Mouse (Mus musculus) embryonic facial prominence, embryonic 15.5 days (tissue): Measurements from ENCODE around the gene H1fnt. TPM values are rescaled to one million over a fixed set of nuclear protein-coding genes. Genes with fewer than 3 reads are reported as not detected.

Experiments used
- ATAC-seq: fragments of 200-750 bp; cut with Nextera tagmentation; 2 replicates; pipeline ENCODE4 v1.8.0; 2017; ENCODE audit warnings: low read depth, moderate TSS enrichment; ENCODE audit not compliant: insufficient number of reproducible peaks, low FRiP score, low TSS enrichment
- H3K27ac ChIP-seq: fragments of 300-500 bp; sonication (generic); replicated peaks from 2 replicates; pipeline ENCODE4 v1.5.1; 2015; ENCODE audit warnings: mild to moderate bottlenecking, inconsistent platforms
- H3K27me3 ChIP-seq: fragments of 300-500 bp; sonication (generic); 2 replicates; pipeline ENCODE4 v1.6.1; 2015; ENCODE audit warnings: inconsistent platforms
- H3K36me3 ChIP-seq: fragments of 300-500 bp; sonication (generic); 2 replicates; pipeline ENCODE4 v1.6.1; 2015; ENCODE audit warnings: mild to moderate bottlenecking, inconsistent platforms
- H3K4me1 ChIP-seq: fragments of 300-500 bp; sonication (generic); 2 replicates; pipeline ENCODE4 v1.6.1; 2015; ENCODE audit warnings: inconsistent platforms
- H3K4me2 ChIP-seq: fragments of 300-500 bp; sonication (generic); replicated peaks from 2 replicates; pipeline ENCODE4 v1.6.1; 2015; ENCODE audit warnings: mild to moderate bottlenecking, inconsistent platforms
- H3K4me3 ChIP-seq: fragments of 300-500 bp; sonication (generic); replicated peaks from 2 replicates; pipeline ENCODE4 v1.5.1; 2015; ENCODE audit warnings: mild to moderate bottlenecking, inconsistent platforms
- H3K9ac ChIP-seq: fragments of 300-500 bp; sonication (generic); 2 replicates; pipeline ENCODE4 v1.6.1; 2015; ENCODE audit warnings: inconsistent platforms
- H3K9me3 ChIP-seq: fragments of 300-500 bp; sonication (generic); replicated peaks from 2 replicates; pipeline ENCODE4 v1.6.1; 2016; ENCODE audit warnings: inconsistent platforms
- WGBS: fragments of 180-500 bp; shearing (Covaris S2); methylation state at CpG from one replicate; pipeline ENCODE4 v1.1.7; 2015; 5-methylcytosine and 5-hydroxymethylcytosine counted together
- polyA plus RNA-seq: library from polyadenylated mRNA; unstranded; fragments of >200 nt; fragmentation: Nextera tagmentation; extraction: Ambion mirVana; gene quantifications from 2 replicates; pipeline ENCODE4 v1.2.1, GENCODE M21; 2015

H1fnt gene
- not detected in 2 replicates for polyA plus RNA-seq

DNA sequence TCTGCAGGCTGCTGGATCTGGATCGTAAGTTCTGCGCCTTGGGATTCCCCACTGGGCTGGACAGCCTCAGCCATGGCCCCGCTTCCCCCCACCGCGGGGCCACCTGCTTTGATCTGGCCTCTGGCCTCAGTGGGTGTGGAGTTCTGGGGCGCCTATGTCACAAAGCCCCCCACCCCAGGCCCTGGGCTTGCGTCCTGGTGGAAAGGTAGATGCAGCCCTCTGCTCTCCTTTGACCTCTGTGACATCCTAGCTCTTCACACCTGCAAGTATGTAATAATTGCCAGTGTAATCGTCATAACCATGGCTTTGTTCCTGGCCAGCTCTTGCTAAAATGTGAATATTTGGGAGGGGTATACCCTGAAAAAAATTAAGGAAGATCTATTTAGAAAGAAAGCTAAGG is at the start of gene H1fnt:
H1fnt (minus strand) TSS at position 101 of the 400 bp plus-strand sequence.
- ATAC-seq = no peak

DNA sequence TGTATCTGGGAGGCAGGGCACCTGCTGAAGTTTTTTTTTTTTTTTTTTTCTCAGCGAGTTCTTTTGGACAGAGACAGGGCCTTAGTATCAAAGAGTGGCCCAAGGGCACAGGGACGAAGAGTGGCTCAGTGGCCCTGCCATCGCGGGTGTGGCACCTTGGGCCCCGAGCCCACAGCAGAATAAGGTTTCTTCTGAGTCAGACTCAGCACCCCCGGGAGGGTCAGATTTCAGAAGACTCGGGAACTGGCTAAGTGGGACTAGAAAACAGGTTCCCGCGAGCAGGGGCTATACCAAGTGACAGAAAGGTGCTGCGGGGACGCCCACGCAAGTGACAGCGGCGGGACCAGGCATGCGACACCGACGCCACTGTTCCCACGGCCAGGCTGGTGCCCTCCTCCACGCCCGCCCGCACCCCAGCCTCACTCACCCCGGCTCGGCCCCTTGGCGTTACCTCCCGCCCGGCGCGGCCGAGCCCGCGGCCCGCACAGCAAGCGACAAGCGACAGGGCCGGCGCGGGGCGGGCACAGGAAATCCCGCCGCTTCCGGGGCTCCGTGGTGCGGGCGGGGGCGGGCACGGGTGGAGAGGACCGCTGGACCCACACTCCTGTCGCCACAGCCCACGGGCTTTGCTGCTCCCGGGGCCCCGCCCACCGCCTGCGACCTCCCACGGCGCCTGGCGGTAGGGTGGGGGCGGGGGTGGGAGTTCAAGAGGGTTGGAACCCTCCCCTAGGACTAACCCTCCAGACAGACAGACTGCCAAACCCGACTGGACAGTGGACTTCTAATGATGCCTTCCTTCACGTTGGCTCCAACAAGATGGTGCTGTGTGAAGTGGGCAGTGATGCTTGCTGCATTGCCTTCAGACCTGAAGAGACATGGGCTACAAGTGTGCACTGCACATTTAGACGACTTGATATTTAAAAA is 38.8 kb upstream of the H1fnt start, which contains the start of gene Zfp641:
Zfp641 (minus strand) TSS at position 534 of the 924 bp plus-strand sequence.
- 1% methylated on average over 59 of the region's 60 CpGs for WGBS
- Histone ChIP-seq H3K4me3 (peak within 1 kb of the TSS; percentile 62), H3K4me1 (0 out of 2 replicates have a peak, but pooled peaks cover 4% of the 10 kb centered on the region), H3K4me2 (peak within 1 kb of the TSS; percentile 95), H3K27me3 (no peaks in the 10 kb centered on the region), H3K9me3 (no peaks in the 10 kb centered on the region), H3K27ac (no peak within 1 kb of the TSS), H3K36me3 (no peaks in the 10 kb centered on the region), H3K9ac (peak within 1 kb of the TSS; percentile 57)
- ATAC-seq = 0 out of 2 replicates have a peak, but pooled peaks have one; percentile 47

More for the DNA sequence above, at the start of gene H1fnt:
- no peak within 1 kb of the TSS for H3K4me2 ChIP-seq
- WGBS = 88% methylated on average over 8 of the region's 8 CpGs
- no peak within 1 kb of the TSS for H3K27ac ChIP-seq
- no peaks in the 10 kb centered on the region for H3K27me3 ChIP-seq
- no peak within 1 kb of the TSS for H3K4me3 ChIP-seq
- no peaks in the 10 kb centered on the region for H3K4me1 ChIP-seq
- H3K36me3 ChIP-seq = no peaks in the 10 kb centered on the region
- H3K9me3 ChIP-seq = no peaks in the 10 kb centered on the region
- no peak within 1 kb of the TSS for H3K9ac ChIP-seq

DNA sequence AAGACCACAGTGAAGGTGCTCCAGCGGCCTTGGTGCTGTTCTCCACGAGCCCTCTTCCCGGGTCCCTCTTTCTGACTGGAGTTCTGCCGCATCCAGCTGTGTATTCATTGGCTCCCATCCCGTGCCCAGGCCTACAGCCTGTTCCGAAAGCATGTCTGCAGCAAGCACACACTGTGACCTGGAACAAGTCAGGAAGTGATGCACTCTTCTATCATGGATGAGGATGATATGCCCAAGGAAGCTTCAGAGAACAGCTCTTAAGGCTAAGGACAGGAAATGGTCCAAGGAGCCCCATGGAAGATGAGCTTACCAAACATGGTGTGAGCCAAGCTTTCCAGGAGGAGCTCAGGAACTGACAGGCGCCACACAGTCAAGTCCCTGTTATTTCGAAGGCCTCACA is 36.6 kb upstream of the H1fnt start:
- no peaks in the 10 kb centered on the region for H3K27me3 ChIP-seq
- H3K27ac ChIP-seq = no peak overlapping the region
- H3K4me3 ChIP-seq = no peak overlapping the region
- no peak overlapping the region for H3K9ac ChIP-seq
- 0 out of 2 replicates have a peak, but pooled peaks cover 4% of the 10 kb centered on the region for H3K4me1 ChIP-seq
- no peaks in the 10 kb centered on the region for H3K36me3 ChIP-seq
- WGBS = 93% methylated on average over 8 of the region's 8 CpGs
- ATAC-seq = no peak
- no peak overlapping the region for H3K4me2 ChIP-seq
- no peaks in the 10 kb centered on the region for H3K9me3 ChIP-seq

DNA sequence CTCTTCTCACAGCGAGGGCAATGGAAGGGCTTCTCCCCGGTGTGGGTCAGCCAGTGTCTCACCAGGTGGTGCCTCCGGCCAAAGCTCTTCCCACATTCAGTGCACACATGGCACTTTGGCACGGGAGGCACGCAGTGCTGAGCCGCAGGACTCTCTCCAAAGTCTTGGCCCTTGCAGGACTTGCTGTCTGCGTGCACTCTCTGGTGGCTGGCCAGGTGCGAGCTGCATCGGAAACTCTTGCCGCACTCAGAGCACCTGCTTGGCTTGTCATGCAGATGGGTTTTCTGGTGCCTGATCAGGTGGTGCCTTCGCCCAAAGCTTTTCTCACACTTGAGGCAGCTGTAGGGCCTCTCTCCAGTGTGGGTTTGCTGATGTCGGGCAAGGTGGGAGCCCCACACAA is 31.5 kb upstream of the H1fnt start:
- Histone ChIP-seq H3K9me3 (no peaks in the 10 kb centered on the region), H3K4me1 (no peaks in the 10 kb centered on the region), H3K27me3 (no peaks in the 10 kb centered on the region), H3K36me3 (no peaks in the 10 kb centered on the region), H3K27ac (no peak overlapping the region), H3K4me2 (no peak overlapping the region), H3K4me3 (no peak overlapping the region), H3K9ac (no peak overlapping the region)
- no peak for ATAC-seq
- 79% methylated on average over 12 of the region's 12 CpGs for WGBS

DNA sequence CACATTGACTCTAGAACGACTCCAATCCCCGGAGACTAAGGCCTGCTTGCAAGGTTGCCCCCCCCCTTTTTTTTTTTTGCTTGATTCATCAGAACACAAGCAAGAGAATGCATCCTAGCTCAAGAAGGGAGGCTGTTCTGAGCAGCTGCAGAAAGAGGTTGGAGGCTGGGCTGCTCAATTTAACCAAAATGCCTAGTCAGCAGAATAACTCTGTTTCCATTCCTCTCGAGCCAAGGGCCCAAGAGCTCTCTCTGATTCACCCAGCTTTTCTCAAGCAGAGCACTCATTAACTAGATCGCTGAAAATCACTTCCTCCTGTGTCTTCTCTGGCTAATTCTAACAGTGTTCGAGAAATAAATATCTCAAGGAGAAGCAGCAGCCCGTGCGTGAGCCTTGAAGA is 29.3 kb upstream of the H1fnt start:
- ATAC-seq = no peak
- no peaks in the 10 kb centered on the region for H3K27me3 ChIP-seq
- H3K4me3 ChIP-seq = no peak overlapping the region
- 55% methylated on average over 7 of the region's 7 CpGs for WGBS
- H3K9ac ChIP-seq = no peak overlapping the region
- H3K9me3 ChIP-seq = no peaks in the 10 kb centered on the region
- no peak overlapping the region for H3K27ac ChIP-seq
- H3K4me1 ChIP-seq = no peaks in the 10 kb centered on the region
- H3K4me2 ChIP-seq = no peak overlapping the region
- H3K36me3 ChIP-seq = no peaks in the 10 kb centered on the region

DNA sequence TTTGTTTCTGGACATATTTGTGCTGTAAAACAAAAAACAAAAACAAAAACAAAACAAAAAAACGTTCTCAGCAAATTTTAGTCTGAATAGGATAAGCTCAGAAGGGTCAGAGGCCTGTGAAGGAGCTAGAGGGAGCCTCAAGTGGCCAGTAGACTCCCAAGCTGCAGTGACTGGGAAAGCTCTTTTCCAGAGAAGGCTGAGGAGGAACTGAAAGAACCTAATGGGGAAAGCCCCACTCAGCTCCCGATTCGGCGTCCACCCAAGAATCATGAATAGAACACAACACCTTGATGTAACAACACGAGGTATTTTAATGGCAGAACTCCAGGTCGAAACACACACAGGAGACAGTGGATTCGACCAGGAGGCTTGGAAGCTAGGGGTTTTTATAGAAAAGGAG is 683 bp upstream of the H1fnt start:
- no peaks in the 10 kb centered on the region for H3K36me3 ChIP-seq
- ATAC-seq = no peak
- no peaks in the 10 kb centered on the region for H3K4me1 ChIP-seq
- H3K9ac ChIP-seq = no peak overlapping the region
- 78% methylated on average over 7 of the region's 7 CpGs for WGBS
- no peak overlapping the region for H3K4me2 ChIP-seq
- no peak overlapping the region for H3K27ac ChIP-seq
- H3K27me3 ChIP-seq = no peaks in the 10 kb centered on the region
- no peaks in the 10 kb centered on the region for H3K9me3 ChIP-seq
- H3K4me3 ChIP-seq = no peak overlapping the region

DNA sequence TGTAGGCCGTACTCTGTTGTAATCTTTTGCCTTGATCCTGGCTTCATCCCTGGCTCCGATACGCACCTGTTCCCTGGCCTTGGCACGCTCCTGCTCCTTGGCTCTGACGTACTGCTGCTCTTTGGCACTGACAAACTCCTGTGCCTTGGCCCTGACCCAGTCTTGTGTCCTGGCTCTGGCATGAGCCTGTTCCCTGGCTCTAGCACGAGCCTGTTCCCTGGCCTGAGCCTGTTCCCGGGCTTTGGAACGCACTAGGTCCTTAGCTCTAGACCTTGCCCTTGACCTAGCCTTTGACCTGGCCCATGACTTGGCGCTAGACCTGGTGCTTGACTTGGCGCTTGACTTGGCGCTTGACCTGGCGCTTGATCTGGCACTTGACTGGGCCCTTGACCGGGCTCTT is 822 bp downstream of the H1fnt start:
- H3K9ac ChIP-seq = no peak overlapping the region
- no peak overlapping the region for H3K4me3 ChIP-seq
- H3K4me2 ChIP-seq = no peak overlapping the region
- no peaks in the 10 kb centered on the region for H3K36me3 ChIP-seq
- H3K27ac ChIP-seq = no peak overlapping the region
- no peaks in the 10 kb centered on the region for H3K27me3 ChIP-seq
- no peaks in the 10 kb centered on the region for H3K4me1 ChIP-seq
- no peaks in the 10 kb centered on the region for H3K9me3 ChIP-seq
- ATAC-seq = no peak
- WGBS = 92% methylated on average over 13 of the region's 13 CpGs

DNA sequence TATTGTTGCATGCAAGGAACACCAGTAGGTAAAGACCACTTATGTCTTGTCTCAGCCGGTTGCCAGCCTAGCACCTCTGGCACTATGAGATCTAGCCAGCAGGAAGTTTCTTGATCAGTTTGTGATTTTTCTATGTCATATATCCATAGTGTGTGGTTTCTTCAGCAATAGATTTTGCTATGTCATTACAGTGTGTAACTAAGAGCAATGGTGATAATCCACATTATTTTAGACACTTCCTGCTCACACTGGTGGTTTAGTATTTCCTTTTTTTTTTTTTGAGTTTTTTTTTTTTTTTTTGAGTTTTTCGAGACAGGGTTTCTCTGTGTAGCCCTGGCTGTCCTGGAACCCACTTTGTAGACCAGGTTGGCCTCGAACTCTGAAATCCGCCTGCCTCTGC is 21.7 kb downstream of the H1fnt start:
- Histone ChIP-seq H3K36me3 (no peaks in the 10 kb centered on the region), H3K4me3 (no peak overlapping the region), H3K9ac (no peak overlapping the region), H3K4me2 (no peak overlapping the region), H3K4me1 (no peaks in the 10 kb centered on the region), H3K27me3 (no peaks in the 10 kb centered on the region), H3K9me3 (no peaks in the 10 kb centered on the region), H3K27ac (no peak overlapping the region)
- no peak for ATAC-seq
- WGBS = 89% methylated on average over 4 of the region's 4 CpGs

DNA sequence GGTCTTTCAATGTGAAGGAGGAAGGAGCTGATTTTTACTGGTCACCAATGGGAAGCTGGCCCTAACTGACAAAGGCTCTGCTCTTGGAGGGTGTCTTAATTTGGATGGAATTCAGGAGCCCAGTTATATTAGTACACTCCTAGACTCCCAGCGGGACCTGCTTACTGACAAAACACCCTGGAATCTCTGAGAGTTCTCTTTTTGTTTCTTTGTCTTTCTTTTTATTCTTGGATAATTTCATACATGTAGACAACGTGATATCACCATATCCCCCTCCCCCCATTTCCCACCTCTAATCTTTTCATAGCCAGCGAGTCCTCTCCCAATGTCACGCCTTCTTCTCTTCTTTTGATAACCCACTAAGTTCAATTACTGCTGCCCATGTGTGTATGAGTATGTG is 22.7 kb downstream of the H1fnt start, which contains the start of gene Olfr286:
Olfr286 (minus strand) TSS at position 101 of the 400 bp plus-strand sequence.
- H3K27me3 ChIP-seq = no peaks in the 10 kb centered on the region
- ATAC-seq = no peak
- H3K4me2 ChIP-seq = no peak within 1 kb of the TSS

DNA sequence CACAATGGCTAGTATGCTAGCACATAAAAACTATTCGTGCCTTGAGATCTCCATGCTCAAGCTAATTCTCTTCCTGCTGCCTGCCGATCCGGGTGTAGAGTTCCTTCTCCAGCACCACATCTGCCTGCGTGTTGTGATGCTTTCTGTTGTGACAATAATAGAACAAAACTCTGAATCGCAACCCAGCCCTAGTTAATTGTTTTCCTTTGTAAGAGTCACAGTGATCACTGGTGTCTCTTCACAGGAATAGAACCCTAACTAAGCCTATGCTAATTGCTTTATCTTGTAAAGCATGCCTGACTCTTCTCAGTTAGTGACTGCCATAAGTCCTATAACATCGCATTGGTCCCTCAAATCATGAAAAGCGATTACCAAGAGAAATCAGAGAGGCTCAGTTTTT is 31.0 kb downstream of the H1fnt start:
- no peaks in the 10 kb centered on the region for H3K36me3 ChIP-seq
- H3K27ac ChIP-seq = no peak overlapping the region
- no peak overlapping the region for H3K4me3 ChIP-seq
- no peak overlapping the region for H3K9ac ChIP-seq
- H3K9me3 ChIP-seq = no peaks in the 10 kb centered on the region
- WGBS = 71% methylated on average over 7 of the region's 7 CpGs
- no peaks in the 10 kb centered on the region for H3K27me3 ChIP-seq
- no peak for ATAC-seq
- H3K4me2 ChIP-seq = no peak overlapping the region
- no peaks in the 10 kb centered on the region for H3K4me1 ChIP-seq

More for the DNA sequence above, 22.7 kb downstream of the H1fnt start, which contains the start of gene Olfr286:
- Histone ChIP-seq H3K27ac (no peak within 1 kb of the TSS), H3K9ac (no peak within 1 kb of the TSS), H3K4me1 (no peaks in the 10 kb centered on the region), H3K9me3 (no peaks in the 10 kb centered on the region), H3K4me3 (no peak within 1 kb of the TSS), H3K36me3 (no peaks in the 10 kb centered on the region)
- 92% methylated on average over 4 of the region's 4 CpGs for WGBS

DNA sequence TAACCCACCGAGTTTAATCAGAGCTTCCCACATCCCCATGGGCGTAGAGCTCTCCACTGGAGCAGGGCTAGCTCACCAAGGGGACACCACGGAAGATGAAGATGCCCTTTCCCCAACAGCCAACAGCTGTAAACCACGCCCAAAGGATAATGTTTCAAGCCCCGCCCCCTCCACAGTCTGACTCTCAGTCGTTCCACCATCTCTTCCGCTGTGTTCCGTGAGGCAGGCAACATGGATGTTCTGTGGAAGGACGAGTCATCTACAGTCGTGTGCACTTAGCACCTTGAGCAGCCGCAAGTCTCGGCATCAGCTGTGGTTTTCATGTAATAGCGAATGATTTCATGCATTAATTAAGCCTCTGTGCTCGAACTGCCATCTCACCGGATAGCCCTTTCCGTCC is 31.5 kb downstream of the H1fnt start:
- Histone ChIP-seq H3K4me1 (no peaks in the 10 kb centered on the region), H3K27ac (no peak overlapping the region), H3K4me3 (no peak overlapping the region), H3K36me3 (no peaks in the 10 kb centered on the region), H3K9ac (no peak overlapping the region), H3K9me3 (no peaks in the 10 kb centered on the region), H3K27me3 (no peaks in the 10 kb centered on the region), H3K4me2 (no peak overlapping the region)
- 40% methylated on average over 16 of the region's 16 CpGs for WGBS
- ATAC-seq = no peak
